Mouse (Mus musculus) neural tube, embryonic 13.5 days (tissue): ENCODE results near the gene Notum. TPM values are rescaled to one million over a fixed set of nuclear protein-coding genes. Genes with fewer than 3 reads are reported as not detected.

Source experiments
- ATAC-seq: fragments of 200-750 bp; cut with Nextera tagmentation; 2 replicates; pipeline ENCODE4 v1.8.0; 2017; ENCODE audit warnings: low read depth, mild to moderate bottlenecking, moderate TSS enrichment, moderate library complexity
- H3K27ac ChIP-seq: fragments of 300-500 bp; sonication (generic); replicated peaks from 2 replicates; pipeline ENCODE4 v1.5.1; 2015; ENCODE audit warnings: moderate library complexity, mild to moderate bottlenecking, inconsistent platforms
- H3K27me3 ChIP-seq: fragments of 300-500 bp; sonication (generic); 2 replicates; pipeline ENCODE4 v1.6.1; 2015; ENCODE audit warnings: mild to moderate bottlenecking, inconsistent platforms
- H3K36me3 ChIP-seq: fragments of 300-500 bp; sonication (generic); 2 replicates; pipeline ENCODE4 v1.6.1; 2015; ENCODE audit warnings: mild to moderate bottlenecking, inconsistent platforms
- H3K4me1 ChIP-seq: fragments of 300-500 bp; sonication (generic); replicated peaks from 2 replicates; pipeline ENCODE4 v1.6.1; 2015; ENCODE audit warnings: inconsistent platforms
- H3K4me2 ChIP-seq: fragments of 300-500 bp; sonication (generic); 2 replicates; pipeline ENCODE4 v1.6.1; 2015; ENCODE audit warnings: inconsistent platforms, mild to moderate bottlenecking, moderate library complexity
- H3K4me3 ChIP-seq: fragments of 300-500 bp; sonication (generic); 2 replicates; pipeline ENCODE4 v1.5.1; 2015; ENCODE audit warnings: mild to moderate bottlenecking, inconsistent platforms
- H3K9ac ChIP-seq: fragments of 300-500 bp; sonication (generic); 2 replicates; pipeline ENCODE4 v1.6.1; 2015; ENCODE audit warnings: moderate library complexity, mild to moderate bottlenecking, inconsistent platforms
- H3K9me3 ChIP-seq: fragments of 300-500 bp; sonication (generic); 2 replicates; pipeline ENCODE4 v1.6.1; 2016; ENCODE audit warnings: inconsistent platforms
- WGBS: fragments of 180-500 bp; shearing (Covaris S2); methylation state at CpG from one replicate; pipeline ENCODE4 v1.1.7; 2015; 5-methylcytosine and 5-hydroxymethylcytosine counted together
- microRNA-seq: library from miRNA; unstranded; fragments of <30 nt; microRNA quantifications from one replicate; pipeline ENCODE4, GENCODE M21; 2016
- polyA plus RNA-seq: library from polyadenylated mRNA; unstranded; fragments of >200 nt; fragmentation: Nextera tagmentation; extraction: Ambion mirVana; gene quantifications from 2 replicates; pipeline ENCODE4 v1.2.1, GENCODE M21; 2015

The Notum gene
- polyA plus RNA-seq, 1 experiment from 2014 or later = 2.7 TPM

DNA sequence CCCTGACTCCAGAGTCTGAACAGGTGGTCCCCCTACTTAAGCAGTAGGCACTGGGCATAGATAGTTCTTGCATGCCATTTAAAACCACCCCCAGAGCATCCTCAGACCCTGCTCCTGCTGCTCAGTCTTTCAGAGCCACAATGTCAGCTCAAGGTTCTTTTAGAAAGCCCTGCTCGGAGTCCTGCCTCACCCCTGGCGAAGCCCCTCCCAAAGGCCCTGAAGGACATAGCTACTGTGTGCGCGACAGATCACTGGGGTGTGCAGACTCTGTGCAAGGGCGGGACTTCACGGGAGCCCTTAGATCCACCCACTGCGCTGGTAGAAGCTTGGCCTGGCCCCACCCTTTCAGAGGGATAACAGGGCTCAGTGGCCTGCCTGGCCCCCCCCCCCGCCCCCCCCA is 51.7 kb downstream of the Notum start:
- Histone ChIP-seq H3K4me1 (peaks cover 18% of the 10 kb centered on the region), H3K36me3 (peaks cover 74% of the 10 kb centered on the region), H3K27ac (no peak overlapping the region), H3K9me3 (no peaks in the 10 kb centered on the region), H3K27me3 (peaks cover 16% of the 10 kb centered on the region), H3K4me3 (no peak overlapping the region), H3K4me2 (no peak overlapping the region), H3K9ac (peak overlapping the region; percentile 62; the same call in 1 of the 2 replicates)
- WGBS = 44% methylated on average over 8 of the region's 8 CpGs
- ATAC-seq = no peak

DNA sequence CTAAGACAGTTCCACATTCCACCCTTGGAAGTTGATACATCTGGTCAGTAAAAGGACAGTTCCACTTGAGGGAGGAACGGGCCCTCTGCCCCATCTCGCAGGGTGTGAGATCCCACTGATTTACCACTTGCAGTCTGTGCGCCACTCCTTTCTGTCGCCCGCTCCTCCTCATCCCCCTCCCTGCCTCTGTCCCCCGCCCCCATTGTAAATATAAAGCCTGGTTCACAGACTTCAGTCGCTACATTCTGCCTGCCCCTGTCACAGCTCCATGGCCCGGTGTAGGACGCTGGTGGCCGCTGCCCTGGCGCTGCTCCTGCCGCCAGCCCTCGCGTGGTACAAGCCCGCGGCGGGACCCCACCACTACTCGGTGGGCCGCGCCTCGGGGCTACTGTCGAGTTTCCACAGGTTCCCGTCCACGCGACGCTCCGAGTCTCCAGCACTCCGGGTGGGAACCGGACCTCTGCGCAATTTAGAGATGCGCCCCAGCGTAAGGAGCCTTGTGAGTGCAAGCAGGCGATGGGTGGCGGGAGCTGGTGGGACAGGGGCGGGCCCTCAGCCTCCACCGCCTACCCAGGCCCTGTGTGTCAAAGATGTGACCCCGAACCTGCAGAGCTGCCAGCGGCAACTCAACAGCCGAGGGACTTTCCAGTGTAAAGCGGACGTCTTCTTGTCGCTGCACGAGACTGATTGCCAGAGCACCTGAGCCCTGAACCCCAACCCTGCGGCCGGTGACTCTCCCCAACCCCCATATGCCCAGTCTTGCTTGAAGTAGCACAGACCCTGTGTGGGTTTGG is 52.5 kb downstream of the Notum start, which contains the start of gene Npb:
Npb (plus strand) TSS at position 237 of the 794 bp plus-strand sequence.
- H3K27me3 ChIP-seq = peaks cover 16% of the 10 kb centered on the region
- H3K9me3 ChIP-seq = no peaks in the 10 kb centered on the region
- peak within 1 kb of the TSS; percentile 24 for H3K4me3 ChIP-seq
- H3K36me3 ChIP-seq = peaks cover 74% of the 10 kb centered on the region
- peak within 1 kb of the TSS; percentile 62 for H3K9ac ChIP-seq
- no peak; the same call in 1 of the 2 replicates for ATAC-seq
- WGBS = 4% methylated on average over 45 of the region's 45 CpGs
- H3K4me2 ChIP-seq = peak within 1 kb of the TSS; percentile 51
- H3K27ac ChIP-seq = no peak within 1 kb of the TSS
- H3K4me1 ChIP-seq = peaks cover 18% of the 10 kb centered on the region

DNA sequence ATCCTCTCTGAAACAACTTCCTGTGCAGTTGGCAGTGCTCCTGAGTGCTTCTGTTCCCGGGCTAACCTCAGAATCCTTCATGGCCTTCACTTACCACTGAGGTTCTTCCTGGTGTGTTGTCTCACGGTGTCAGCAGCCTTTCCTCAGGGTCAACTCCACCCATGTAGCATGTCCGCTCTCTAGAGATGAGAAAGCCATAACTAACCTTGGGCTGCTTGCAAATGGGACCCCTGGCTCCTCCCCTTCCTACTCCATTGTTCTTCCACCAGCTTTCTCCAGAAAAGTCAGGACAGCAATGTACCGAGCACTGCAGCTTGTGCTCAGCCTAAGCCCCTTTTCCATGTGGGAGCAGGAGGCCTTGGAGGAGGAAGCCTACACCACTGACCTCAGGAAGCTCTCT is 54.2 kb downstream of the Notum start:
- Histone ChIP-seq H3K9ac (no peak overlapping the region), H3K9me3 (no peaks in the 10 kb centered on the region), H3K4me1 (peaks cover 18% of the 10 kb centered on the region), H3K36me3 (peaks cover 74% of the 10 kb centered on the region), H3K27ac (no peak overlapping the region), H3K4me3 (no peak overlapping the region), H3K27me3 (peaks cover 16% of the 10 kb centered on the region), H3K4me2 (no peak overlapping the region)
- no peak for ATAC-seq
- 70% methylated on average over 4 of the region's 4 CpGs for WGBS

DNA sequence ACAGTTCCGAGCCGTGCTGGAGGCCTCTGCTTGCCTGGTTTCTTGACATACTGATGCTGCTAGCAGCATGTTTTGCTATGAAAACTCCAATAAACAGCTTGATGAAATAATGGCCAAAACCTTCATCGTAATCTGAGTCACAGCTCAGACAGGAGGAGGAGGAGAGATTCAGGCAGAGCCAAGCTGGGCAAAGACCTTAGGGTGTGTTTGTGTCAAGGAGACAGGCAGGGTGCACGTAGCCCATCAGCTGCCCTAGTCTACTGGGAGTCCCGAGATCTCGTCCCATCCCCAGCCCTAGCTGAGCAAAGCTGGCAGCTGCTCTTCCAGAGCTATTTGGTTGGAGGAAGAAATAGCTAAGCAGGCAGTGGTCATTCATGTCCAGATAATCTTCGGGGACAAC is 55.3 kb downstream of the Notum start:
- peaks cover 18% of the 10 kb centered on the region for H3K4me1 ChIP-seq
- no peaks in the 10 kb centered on the region for H3K9me3 ChIP-seq
- H3K27me3 ChIP-seq = peaks cover 16% of the 10 kb centered on the region
- 92% methylated on average over 7 of the region's 7 CpGs for WGBS
- no peak overlapping the region for H3K9ac ChIP-seq
- no peak overlapping the region for H3K4me2 ChIP-seq
- no peak overlapping the region for H3K4me3 ChIP-seq
- H3K27ac ChIP-seq = no peak overlapping the region
- no peak for ATAC-seq
- H3K36me3 ChIP-seq = peaks cover 71% of the 10 kb centered on the region

Small RNAs within 50 kb of the gene (microRNA-seq; reads per million reads assigned to microRNA genes)
- gene Mir6936 = 0.89 reads per million

Other genes starting within 250 kb of the Notum start
- gene Nploc4, start 223.5 kb downstream of the Notum start, polyA plus RNA-seq = 33.5 and 33.8 TPM in 2 replicates
- gene Tspan10, start 218.5 kb downstream of the Notum start, polyA plus RNA-seq = not detected in 2 replicates
- gene Pde6g, start 207.7 kb downstream of the Notum start, polyA plus RNA-seq = 0.29 and 0.34 TPM in 2 replicates
- 8.5 and 10.4 TPM in 2 replicates for gene Oxld1, start 203.1 kb downstream of the Notum start, polyA plus RNA-seq
- gene Ccdc137, start 203.1 kb downstream of the Notum start, polyA plus RNA-seq = 26.3 and 26.9 TPM in 2 replicates
- 64.8 and 70.8 TPM in 2 replicates for gene Arl16, start 193.6 kb downstream of the Notum start, polyA plus RNA-seq
- 123 and 124 TPM in 2 replicates for gene Mrpl12, start 176.6 kb downstream of the Notum start, polyA plus RNA-seq
- gene Slc25a10, start 169.3 kb downstream of the Notum start, polyA plus RNA-seq = 29.3 and 31.1 TPM in 2 replicates
- gene Gcgr, start 130.5 kb downstream of the Notum start, polyA plus RNA-seq = 0.20 and 0.28 TPM in 2 replicates
- 201 and 236 TPM in 2 replicates for gene Mcrip1, start 111.4 kb downstream of the Notum start, polyA plus RNA-seq
- gene Ppp1r27, start 110.0 kb downstream of the Notum start, polyA plus RNA-seq = not detected in 2 replicates
- gene P4hb, start 87.9 kb downstream of the Notum start, polyA plus RNA-seq = 329 and 382 TPM in 2 replicates
- gene Arhgdia, start 79.6 kb downstream of the Notum start, polyA plus RNA-seq = 529 and 543 TPM in 2 replicates
- gene Alyref, start 62.8 kb downstream of the Notum start, polyA plus RNA-seq = 292 and 326 TPM in 2 replicates
- gene Anapc11, start 62.8 kb downstream of the Notum start, polyA plus RNA-seq = 175 and 192 TPM in 2 replicates
- gene Npb, start 52.7 kb downstream of the Notum start, polyA plus RNA-seq = 0.81 TPM in 1 of 2 replicates, not detected in the other
- 167 and 175 TPM in 2 replicates for gene Pcyt2, start 43.2 kb downstream of the Notum start, polyA plus RNA-seq
- 52.0 and 55.2 TPM in 2 replicates for gene Sirt7, start 35.9 kb downstream of the Notum start, polyA plus RNA-seq
- 35.5 and 36.0 TPM in 2 replicates for gene Mafg, start 27.6 kb downstream of the Notum start, polyA plus RNA-seq
- 24.7 and 24.8 TPM in 2 replicates for gene Pycr1, start 17.4 kb downstream of the Notum start, polyA plus RNA-seq
- gene Myadml2, start 13.0 kb downstream of the Notum start, polyA plus RNA-seq = 0.66 and 1.7 TPM in 2 replicates
- gene Aspscr1, start 11.8 kb upstream of the Notum start, polyA plus RNA-seq = 131 and 141 TPM in 2 replicates
- 91.2 and 101 TPM in 2 replicates for gene Cenpx, start 52.6 kb upstream of the Notum start, polyA plus RNA-seq
- 64.4 and 66.0 TPM in 2 replicates for gene Lrrc45, start 52.8 kb upstream of the Notum start, polyA plus RNA-seq
- gene Rac3, start 60.3 kb upstream of the Notum start, polyA plus RNA-seq = 235 and 267 TPM in 2 replicates
- 10.6 and 13.0 TPM in 2 replicates for gene Dcxr, start 66.1 kb upstream of the Notum start, polyA plus RNA-seq
- 0.99 and 1.2 TPM in 2 replicates for gene Cbr2, start 70.9 kb upstream of the Notum start, polyA plus RNA-seq
- 2.4 and 2.5 TPM in 2 replicates for gene Hmga1b, start 101.6 kb upstream of the Notum start, polyA plus RNA-seq
- gene Rfng, start 123.0 kb upstream of the Notum start, polyA plus RNA-seq = 89.7 and 105 TPM in 2 replicates
- gene Gps1, start 123.1 kb upstream of the Notum start, polyA plus RNA-seq = 243 and 255 TPM in 2 replicates
- 39.8 and 49.0 TPM in 2 replicates for gene Dus1l, start 135.2 kb upstream of the Notum start, polyA plus RNA-seq
- 63.8 and 67.4 TPM in 2 replicates for gene Fasn, start 163.4 kb upstream of the Notum start, polyA plus RNA-seq